Mouse (Mus musculus): Measurements from ENCODE around the gene N4bp3. TPM values are rescaled to one million over a fixed set of nuclear protein-coding genes. Genes with fewer than 3 reads are reported as not detected.

The N4bp3 gene
- total and polyA plus RNA-seq, 2 experiments = 1.6 to 6.4 TPM

- Histone ChIP-seq H3K27ac (replicated peaks; ENCODE audit: insufficient read depth, low read depth, low read length) (no peak overlapping the region), H3K36me3 (ENCODE audit: control insufficient read depth, insufficient read depth, low read length) (peaks cover 6% of the 10 kb centered on the region; the same call in 1 of the 2 replicates), H3K4me1 (ENCODE audit: control insufficient read depth, insufficient read depth, low read length) (peaks cover 6% of the 10 kb centered on the region), H3K79me2 (ENCODE audit: control insufficient read depth, insufficient read depth, low read length) (peaks cover 12% of the 10 kb centered on the region; the same call in 1 of the 2 replicates), H3K4me3 (ENCODE audit: insufficient read depth, low read depth, low read length) (no peak overlapping the region), H3K9ac (ENCODE audit: low read depth, low read length) (no peak overlapping the region), H3K27me3 (ENCODE audit: control insufficient read depth, insufficient read depth, low read length) (no peaks in the 10 kb centered on the region)
- DNase-seq (ENCODE audit: extremely low read depth, low read depth, low spot score) = peak; percentile 79
- WGBS = 58% methylated on average over 6 of the region's 6 CpGs
- TF ChIP-seq CTCF (IDR thresholded peaks at IDR 0.05; ENCODE audit: low read depth, low read length) (no peak), POLR2A (IDR thresholded peaks at IDR 0.05; ENCODE audit: extremely low read depth, insufficient read depth, low read length) (no peak)
These were observed 18.4 kb downstream of the N4bp3 start for GRCm38 (mm10) chr11:51632130-51632753.

- WGBS = 80% methylated on average over 15 of the region's 15 CpGs
- no peak overlapping the region for H3K27ac ChIP-seq (replicated peaks; ENCODE audit: insufficient read depth, low read depth, low read length)
- H3K27me3 ChIP-seq (ENCODE audit: control insufficient read depth, insufficient read depth, low read length) = no peaks in the 10 kb centered on the region
- H3K4me3 ChIP-seq (ENCODE audit: insufficient read depth, low read depth, low read length) = no peak overlapping the region
- TF ChIP-seq CTCF (IDR thresholded peaks at IDR 0.05; ENCODE audit: low read depth, low read length) (no peak), POLR2A (IDR thresholded peaks at IDR 0.05; ENCODE audit: extremely low read depth, insufficient read depth, low read length) (no peak)
- H3K79me2 ChIP-seq (ENCODE audit: control insufficient read depth, insufficient read depth, low read length) = peaks cover 12% of the 10 kb centered on the region; the same call in 1 of the 2 replicates
- DNase-seq (ENCODE audit: extremely low read depth, low read depth, low spot score) = no peak
- peaks cover 11% of the 10 kb centered on the region for H3K36me3 ChIP-seq (ENCODE audit: control insufficient read depth, insufficient read depth, low read length)
- H3K4me1 ChIP-seq (ENCODE audit: control insufficient read depth, insufficient read depth, low read length) = no peaks in the 10 kb centered on the region; the same call in 1 of the 2 replicates
- no peak overlapping the region for H3K9ac ChIP-seq (ENCODE audit: low read depth, low read length)
These were observed 20.9 kb downstream of the N4bp3 start for GRCm38 (mm10) chr11:51629651-51630314.

DNA sequence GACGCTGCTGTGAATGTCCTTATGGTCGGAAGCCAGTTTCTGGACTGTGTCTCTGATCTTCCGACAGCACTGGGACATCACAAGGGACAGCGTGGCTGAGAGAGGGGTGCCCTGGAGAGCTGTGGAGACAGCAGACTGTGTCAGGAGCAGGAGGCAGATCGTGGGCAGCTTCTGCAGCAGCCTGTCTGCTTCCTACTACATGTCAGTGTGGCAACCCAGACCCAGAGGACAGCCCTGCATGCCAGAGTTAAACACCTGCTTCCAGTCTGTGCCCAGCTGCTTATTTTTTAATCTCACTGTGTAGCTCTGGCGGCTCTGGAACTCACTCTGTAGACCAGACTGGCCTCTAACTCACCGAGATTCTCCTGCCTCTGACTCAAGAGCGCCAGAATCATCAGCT lies 22.7 kb downstream of the N4bp3 start:
- no peak overlapping the region for H3K9ac ChIP-seq (ENCODE audit: low read depth, low read length)
- DNase-seq (ENCODE audit: extremely low read depth, low read depth, low spot score) = no peak
- peaks cover 13% of the 10 kb centered on the region for H3K36me3 ChIP-seq (ENCODE audit: control insufficient read depth, insufficient read depth, low read length)
- no peak for TF ChIP-seq POLR2A (IDR thresholded peaks at IDR 0.05; ENCODE audit: extremely low read depth, insufficient read depth, low read length)
- no peak for TF ChIP-seq CTCF (IDR thresholded peaks at IDR 0.05; ENCODE audit: low read depth, low read length)
- H3K79me2 ChIP-seq (ENCODE audit: control insufficient read depth, insufficient read depth, low read length) = peaks cover 10% of the 10 kb centered on the region; the same call in 1 of the 2 replicates
- 91% methylated on average over 8 of the region's 8 CpGs for WGBS
- H3K27ac ChIP-seq (replicated peaks; ENCODE audit: insufficient read depth, low read depth, low read length) = no peak overlapping the region
- H3K4me1 ChIP-seq (ENCODE audit: control insufficient read depth, insufficient read depth, low read length) = no peaks in the 10 kb centered on the region
- H3K4me3 ChIP-seq (ENCODE audit: insufficient read depth, low read depth, low read length) = no peak overlapping the region
- H3K27me3 ChIP-seq (ENCODE audit: control insufficient read depth, insufficient read depth, low read length) = no peaks in the 10 kb centered on the region

DNA sequence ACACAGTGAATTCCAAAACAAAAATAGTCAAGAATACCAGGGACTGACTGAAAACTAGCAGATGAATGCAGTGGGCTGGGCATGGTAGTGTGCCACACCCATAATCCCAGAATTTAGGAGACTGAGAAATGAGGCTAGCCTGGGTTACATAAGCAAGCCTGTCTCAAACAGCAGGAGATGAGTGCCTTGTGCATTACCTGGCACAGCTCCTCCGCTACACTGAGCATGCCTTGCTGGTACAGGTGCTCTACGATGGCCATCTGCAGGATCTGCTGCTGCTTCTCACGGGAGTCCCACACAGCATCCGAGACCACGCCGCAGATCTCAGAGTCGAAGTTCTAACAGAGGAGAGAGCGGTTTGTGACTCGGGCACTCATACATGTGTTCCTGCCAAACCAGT lies 23.2 kb downstream of the N4bp3 start:
- Histone ChIP-seq H3K4me3 (ENCODE audit: insufficient read depth, low read depth, low read length) (no peak overlapping the region), H3K27ac (replicated peaks; ENCODE audit: insufficient read depth, low read depth, low read length) (no peak overlapping the region), H3K27me3 (ENCODE audit: control insufficient read depth, insufficient read depth, low read length) (no peaks in the 10 kb centered on the region), H3K36me3 (ENCODE audit: control insufficient read depth, insufficient read depth, low read length) (peaks cover 13% of the 10 kb centered on the region), H3K9ac (ENCODE audit: low read depth, low read length) (no peak overlapping the region), H3K79me2 (ENCODE audit: control insufficient read depth, insufficient read depth, low read length) (peaks cover 10% of the 10 kb centered on the region; the same call in 1 of the 2 replicates), H3K4me1 (ENCODE audit: control insufficient read depth, insufficient read depth, low read length) (no peaks in the 10 kb centered on the region)
- TF ChIP-seq CTCF (IDR thresholded peaks at IDR 0.05; ENCODE audit: low read depth, low read length) (no peak), POLR2A (IDR thresholded peaks at IDR 0.05; ENCODE audit: extremely low read depth, insufficient read depth, low read length) (no peak)
- 98% methylated on average over 9 of the region's 9 CpGs for WGBS
- no peak for DNase-seq (ENCODE audit: extremely low read depth, low read depth, low spot score)

DNA sequence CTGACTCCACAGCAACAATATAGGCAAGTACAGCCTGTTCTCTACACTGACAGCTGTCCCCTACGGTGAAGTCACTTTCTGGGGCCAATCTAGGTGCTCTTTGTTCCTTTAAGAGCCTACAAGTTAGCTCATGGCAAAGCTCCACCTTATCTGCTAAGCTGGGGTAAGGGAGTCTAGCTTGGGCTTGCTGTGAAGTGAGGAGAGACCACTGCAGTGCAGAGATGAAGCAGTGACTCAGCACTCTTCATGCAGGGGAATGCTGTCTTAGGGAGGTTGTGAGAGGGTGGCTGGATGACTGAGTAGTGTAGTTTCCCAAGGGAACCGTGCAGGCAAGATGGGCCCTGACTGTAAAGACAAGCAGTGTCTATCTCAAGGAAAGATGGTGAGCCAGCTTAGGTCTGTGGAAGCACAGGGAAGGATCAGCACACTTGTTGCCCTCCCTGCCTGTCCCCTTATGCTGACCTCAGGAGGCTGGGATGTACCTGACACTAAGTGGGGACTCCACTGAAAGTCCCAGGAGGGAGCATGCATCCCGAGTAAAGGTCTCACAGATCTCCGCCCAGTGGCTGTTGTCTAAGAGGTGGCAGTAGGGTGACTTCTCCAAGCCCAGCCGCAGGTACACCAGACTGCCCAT lies 25.3 kb downstream of the N4bp3 start:
- no peak overlapping the region for H3K4me3 ChIP-seq (ENCODE audit: insufficient read depth, low read depth, low read length)
- peaks cover 2% of the 10 kb centered on the region; the same call in 1 of the 2 replicates for H3K4me1 ChIP-seq (ENCODE audit: control insufficient read depth, insufficient read depth, low read length)
- no peak overlapping the region for H3K9ac ChIP-seq (ENCODE audit: low read depth, low read length)
- no peak for DNase-seq (ENCODE audit: extremely low read depth, low read depth, low spot score)
- 86% methylated on average over 5 of the region's 5 CpGs for whole genome bisulfite sequencing
- H3K36me3 ChIP-seq (ENCODE audit: control insufficient read depth, insufficient read depth, low read length) = peaks cover 13% of the 10 kb centered on the region
- H3K27me3 ChIP-seq (ENCODE audit: control insufficient read depth, insufficient read depth, low read length) = no peaks in the 10 kb centered on the region
- peaks cover 8% of the 10 kb centered on the region; the same call in 1 of the 2 replicates for H3K79me2 ChIP-seq (ENCODE audit: control insufficient read depth, insufficient read depth, low read length)
- no peak for TF ChIP-seq CTCF (IDR thresholded peaks at IDR 0.05; ENCODE audit: low read depth, low read length)
- TF ChIP-seq POLR2A (IDR thresholded peaks at IDR 0.05; ENCODE audit: extremely low read depth, insufficient read depth, low read length) = no peak
- no peak overlapping the region for H3K27ac ChIP-seq (replicated peaks; ENCODE audit: insufficient read depth, low read depth, low read length)

Data from liver, adult 2 months (tissue).